Mouse (Mus musculus): ENCODE measurements at regions not wholly inside any gene's neighbourhood (a gene's known extent, or its start where the extent isn't known, plus 50 kb on each side); places are given as distances from the start of the nearest gene placed in this dataset.

GRCm38 (mm10) chr14:98772080-98772479 is 222.0 kb downstream of the Rpl36a-ps1 start:
- ATAC-seq, result no peak
- 48% methylated on average over 4 of the region's 4 CpGs for WGBS (ENCODE audit: insufficient replicate concordance)
- Histone ChIP-seq H3K4me1 (no peaks in the 10 kb centered on the region), H3K36me3 (no peaks in the 10 kb centered on the region), H3K4me3 (no peak overlapping the region), H3K4me2 (no peak overlapping the region), H3K9me3 (replicated peaks) (no peaks in the 10 kb centered on the region), H3K9ac (no peak overlapping the region), H3K27ac (no peak overlapping the region), H3K27me3 (replicated peaks) (no peaks in the 10 kb centered on the region)

- WGBS (ENCODE audit: insufficient replicate concordance), result 39% methylated on average over 2 of the region's 2 CpGs
- no peak overlapping the region for H3K9ac ChIP-seq
- H3K4me2 ChIP-seq, result no peak overlapping the region
- no peaks in the 10 kb centered on the region for H3K27me3 ChIP-seq (replicated peaks)
- no peak overlapping the region for H3K4me3 ChIP-seq
- no peak overlapping the region for H3K27ac ChIP-seq
- ATAC-seq, result no peak
- H3K36me3 ChIP-seq, result no peaks in the 10 kb centered on the region
- H3K4me1 ChIP-seq, result no peaks in the 10 kb centered on the region
- no peaks in the 10 kb centered on the region for H3K9me3 ChIP-seq (replicated peaks)
These were observed 225.3 kb downstream of the Rpl36a-ps1 start for GRCm38 (mm10) chr14:98768845-98769244.

- Histone ChIP-seq H3K4me1 (no peaks in the 10 kb centered on the region), H3K9me3 (replicated peaks) (no peaks in the 10 kb centered on the region), H3K36me3 (no peaks in the 10 kb centered on the region), H3K27ac (no peak overlapping the region), H3K4me2 (no peak overlapping the region), H3K27me3 (replicated peaks) (no peaks in the 10 kb centered on the region), H3K9ac (no peak overlapping the region), H3K4me3 (no peak overlapping the region)
- no peak for ATAC-seq
- 68% methylated on average over 7 of the region's 7 CpGs for WGBS (ENCODE audit: insufficient replicate concordance)
These were observed 226.6 kb downstream of the Rpl36a-ps1 start for GRCm38 (mm10) chr14:98767481-98767880.

GRCm38 (mm10) chr14:98765358-98765757 is 228.8 kb downstream of the Rpl36a-ps1 start:
- H3K27ac ChIP-seq, result no peak overlapping the region
- no peaks in the 10 kb centered on the region for H3K27me3 ChIP-seq (replicated peaks)
- no peak overlapping the region for H3K9ac ChIP-seq
- no peaks in the 10 kb centered on the region for H3K36me3 ChIP-seq
- H3K4me3 ChIP-seq, result no peak overlapping the region
- no peaks in the 10 kb centered on the region for H3K9me3 ChIP-seq (replicated peaks)
- no peak overlapping the region for H3K4me2 ChIP-seq
- H3K4me1 ChIP-seq, result no peaks in the 10 kb centered on the region
- ATAC-seq, result no peak

- Histone ChIP-seq H3K9ac (no peak overlapping the region), H3K27me3 (replicated peaks) (no peaks in the 10 kb centered on the region), H3K4me3 (no peak overlapping the region), H3K4me1 (no peaks in the 10 kb centered on the region), H3K36me3 (no peaks in the 10 kb centered on the region), H3K27ac (no peak overlapping the region), H3K4me2 (no peak overlapping the region), H3K9me3 (replicated peaks) (no peaks in the 10 kb centered on the region)
- ATAC-seq, result no peak
- WGBS (ENCODE audit: insufficient replicate concordance), result 75% methylated on average over 6 of the region's 6 CpGs
These were observed 243.4 kb downstream of the Rpl36a-ps1 start for GRCm38 (mm10) chr14:98750766-98751165.

GRCm38 (mm10) chr14:98749086-98750027 is 244.8 kb downstream of the Rpl36a-ps1 start:
- WGBS (ENCODE audit: insufficient replicate concordance), result 50% methylated on average over 14 of the region's 14 CpGs
- peak; percentile 68 for ATAC-seq

GRCm38 (mm10) chr14:98747159-98747775 is 246.9 kb downstream of the Rpl36a-ps1 start:
- Histone ChIP-seq H3K9me3 (replicated peaks) (no peaks in the 10 kb centered on the region), H3K9ac (no peak overlapping the region), H3K36me3 (no peaks in the 10 kb centered on the region), H3K4me2 (no peak overlapping the region), H3K4me3 (no peak overlapping the region), H3K4me1 (no peaks in the 10 kb centered on the region), H3K27me3 (replicated peaks) (no peaks in the 10 kb centered on the region), H3K27ac (no peak overlapping the region)
- 80% methylated on average over 16 of the region's 16 CpGs for WGBS (ENCODE audit: insufficient replicate concordance)
- ATAC-seq, result no peak

More at GRCm38 (mm10) chr14:98749086-98750027, 244.8 kb downstream of the Rpl36a-ps1 start:
- Histone ChIP-seq H3K4me2 (no peak overlapping the region), H3K9ac (no peak overlapping the region), H3K9me3 (replicated peaks) (no peaks in the 10 kb centered on the region), H3K27me3 (replicated peaks) (no peaks in the 10 kb centered on the region), H3K36me3 (no peaks in the 10 kb centered on the region), H3K4me3 (no peak overlapping the region), H3K27ac (no peak overlapping the region), H3K4me1 (no peaks in the 10 kb centered on the region)

GRCm38 (mm10) chr14:98730375-98730774 is 263.7 kb downstream of the Rpl36a-ps1 start:
- no peak for ATAC-seq
- WGBS (ENCODE audit: insufficient replicate concordance), result 63% methylated on average over 3 of the region's 3 CpGs

GRCm38 (mm10) chr14:98728863-98729262 is 265.3 kb downstream of the Rpl36a-ps1 start:
- 23% methylated on average over 2 of the region's 2 CpGs for WGBS (ENCODE audit: insufficient replicate concordance)
- ATAC-seq, result no peak
- H3K4me1 ChIP-seq, result no peaks in the 10 kb centered on the region

More at GRCm38 (mm10) chr14:98730375-98730774, 263.7 kb downstream of the Rpl36a-ps1 start:
- H3K4me1 ChIP-seq, result no peaks in the 10 kb centered on the region
- no peak overlapping the region for H3K4me2 ChIP-seq
- no peaks in the 10 kb centered on the region for H3K36me3 ChIP-seq
- no peak overlapping the region for H3K4me3 ChIP-seq
- no peaks in the 10 kb centered on the region for H3K9me3 ChIP-seq (replicated peaks)
- H3K27me3 ChIP-seq (replicated peaks), result no peaks in the 10 kb centered on the region
- no peak overlapping the region for H3K9ac ChIP-seq
- H3K27ac ChIP-seq, result no peak overlapping the region

GRCm38 (mm10) chr14:98722481-98722880 is 271.6 kb downstream of the Rpl36a-ps1 start:
- Histone ChIP-seq H3K36me3 (no peaks in the 10 kb centered on the region), H3K9ac (no peak overlapping the region), H3K4me3 (no peak overlapping the region), H3K4me1 (no peaks in the 10 kb centered on the region), H3K4me2 (no peak overlapping the region), H3K9me3 (replicated peaks) (no peaks in the 10 kb centered on the region), H3K27ac (no peak overlapping the region), H3K27me3 (replicated peaks) (no peaks in the 10 kb centered on the region)
- no peak for ATAC-seq
- WGBS (ENCODE audit: insufficient replicate concordance), result 60% methylated on average over 9 of the region's 9 CpGs

More at GRCm38 (mm10) chr14:98728863-98729262, 265.3 kb downstream of the Rpl36a-ps1 start:
- H3K9me3 ChIP-seq (replicated peaks), result no peaks in the 10 kb centered on the region
- no peak overlapping the region for H3K4me2 ChIP-seq
- H3K36me3 ChIP-seq, result no peaks in the 10 kb centered on the region
- no peak overlapping the region for H3K4me3 ChIP-seq
- H3K27me3 ChIP-seq (replicated peaks), result no peaks in the 10 kb centered on the region
- H3K9ac ChIP-seq, result no peak overlapping the region
- H3K27ac ChIP-seq, result no peak overlapping the region

GRCm38 (mm10) chr14:98721033-98721432 is 273.1 kb downstream of the Rpl36a-ps1 start:
- Histone ChIP-seq H3K36me3 (no peaks in the 10 kb centered on the region), H3K9me3 (replicated peaks) (no peaks in the 10 kb centered on the region), H3K9ac (no peak overlapping the region), H3K4me2 (no peak overlapping the region), H3K4me1 (no peaks in the 10 kb centered on the region), H3K27me3 (replicated peaks) (no peaks in the 10 kb centered on the region), H3K27ac (no peak overlapping the region), H3K4me3 (no peak overlapping the region)
- 69% methylated on average over 2 of the region's 2 CpGs for whole genome bisulfite sequencing (ENCODE audit: insufficient replicate concordance)
- ATAC-seq, result no peak

- no peak for ATAC-seq
- Histone ChIP-seq H3K27me3 (replicated peaks) (no peaks in the 10 kb centered on the region), H3K4me1 (no peaks in the 10 kb centered on the region), H3K36me3 (no peaks in the 10 kb centered on the region), H3K4me2 (no peak overlapping the region), H3K4me3 (no peak overlapping the region), H3K27ac (no peak overlapping the region), H3K9me3 (replicated peaks) (no peaks in the 10 kb centered on the region), H3K9ac (no peak overlapping the region)
- 76% methylated on average over 2 of the region's 2 CpGs for WGBS (ENCODE audit: insufficient replicate concordance)
These were observed 286.1 kb downstream of the Rpl36a-ps1 start for GRCm38 (mm10) chr14:98708045-98708444.

Measured in liver, embryonic 12.5 days (tissue).